Mouse (Mus musculus) ES-E14 (cell line): ENCODE data around the gene Retreg3.

Experiments
- HCFC1 ChIP-seq: IDR thresholded peaks from 2 replicates; pipeline ENCODE4 v1.6.1; 2012; ENCODE audit warnings: low read length, inconsistent platforms, borderline replicate concordance; ENCODE audit not compliant: insufficient read depth
- MAFK ChIP-seq: IDR thresholded peaks from 2 replicates; pipeline ENCODE4 v1.6.1; 2014; ENCODE audit warnings: mild to moderate bottlenecking, low read depth, low read length, inconsistent platforms; ENCODE audit not compliant: insufficient read depth
- ZNF384 ChIP-seq: IDR thresholded peaks from 2 replicates; pipeline ENCODE4 v1.6.1; 2012; ENCODE audit warnings: low read depth, low read length, inconsistent platforms

GRCm38 (mm10) chr11:101119131-101119760 lies 447 bp downstream of the Retreg3 start:
- TF ChIP-seq HCFC1 (no peak), MAFK (no peak), ZNF384 (no peak)
